Mouse (Mus musculus): ENCODE measurements around the gene Pdk2. TPM values are rescaled to one million over a fixed set of nuclear protein-coding genes. Genes with fewer than 3 reads are reported as not detected.
"Not testable (repeated sequence)": the region's sequence is repeated elsewhere in the genome, so short reads cannot be mapped to it uniquely, and the experiment has no call there.

Gene Pdk2
- total RNA-seq, 2 experiments from 2014 or later, result 133 TPM

GRCm38 (mm10) chr11:95012075-95012474, 29.1 kb downstream of the Pdk2 start:
- no peak overlapping the region for H3K27ac ChIP-seq
- TF ChIP-seq CTCF (conservative IDR thresholded peaks at IDR 0.05), result no peak
- no peak for DNase-seq (ENCODE audit: low spot score in 2 of 2)
- no peak overlapping the region for H3K4me3 ChIP-seq

GRCm38 (mm10) chr11:95011416-95011815, 29.7 kb downstream of the Pdk2 start:
- DNase-seq (ENCODE audit: low spot score in 2 of 2), result no peak
- Histone ChIP-seq H3K4me3 (peak overlapping the region; percentile 13; the same call in 1 of the 2 replicates), H3K27ac (no peak overlapping the region)
- TF ChIP-seq CTCF (conservative IDR thresholded peaks at IDR 0.05), result no peak

GRCm38 (mm10) chr11:95010841-95011403, 30.2 kb downstream of the Pdk2 start:
- not testable (repeated sequence) for DNase-seq (ENCODE audit: low spot score in 2 of 2)

GRCm38 (mm10) chr11:95010141-95010739, 30.9 kb downstream of the Pdk2 start:
- TF ChIP-seq CTCF (conservative IDR thresholded peaks at IDR 0.05), result no peak
- H3K4me3 ChIP-seq, result peak overlapping the region; percentile 77
- DNase-seq (ENCODE audit: low spot score in 2 of 2), result no peak
- peak overlapping the region; percentile 81 for H3K27ac ChIP-seq

More at GRCm38 (mm10) chr11:95010841-95011403, 30.2 kb downstream of the Pdk2 start:
- not testable (repeated sequence) for H3K27ac ChIP-seq
- H3K4me3 ChIP-seq, result peak overlapping the region; percentile 77

- H3K27ac ChIP-seq, result peak within 1 kb of the TSS; percentile 81
- TF ChIP-seq CTCF (conservative IDR thresholded peaks at IDR 0.05), result peak; percentile 17; the same call in 1 of the 2 replicates
- DNase-seq (ENCODE audit: low spot score in 2 of 2), result peak in 1 of 2 experiments; percentile 63
- H3K4me3 ChIP-seq, result peak within 1 kb of the TSS; percentile 77
These were observed 31.5 kb downstream of the Pdk2 start, which contains the start of gene Samd14 for GRCm38 (mm10) chr11:95009629-95010014. Samd14 (plus strand) TSS chr11:95009879.

GRCm38 (mm10) chr11:95008661-95009628, 32.2 kb downstream of the Pdk2 start:
- no peak for DNase-seq (ENCODE audit: low spot score in 2 of 2)
- TF ChIP-seq CTCF (conservative IDR thresholded peaks at IDR 0.05), result no peak
- Histone ChIP-seq H3K27ac (peak overlapping the region; percentile 80), H3K4me3 (peak overlapping the region; percentile 77)

GRCm38 (mm10) chr11:95007418-95007817, 33.7 kb downstream of the Pdk2 start:
- no peak for DNase-seq (ENCODE audit: low spot score in 2 of 2)
- peak overlapping the region; percentile 100; the same call in 1 of the 2 replicates for H3K27ac ChIP-seq
- H3K4me3 ChIP-seq, result no peak overlapping the region
- TF ChIP-seq CTCF (conservative IDR thresholded peaks at IDR 0.05), result no peak

GRCm38 (mm10) chr11:95006525-95007219, 34.5 kb downstream of the Pdk2 start:
- peak overlapping the region; percentile 100 for H3K27ac ChIP-seq
- peak overlapping the region; percentile 47 for H3K4me3 ChIP-seq
- peak in 1 of 2 experiments; percentile 71 for DNase-seq (ENCODE audit: low spot score in 2 of 2)
- peak; percentile 57 for TF ChIP-seq CTCF (conservative IDR thresholded peaks at IDR 0.05)

GRCm38 (mm10) chr11:95006038-95006437, 35.1 kb downstream of the Pdk2 start:
- DNase-seq (ENCODE audit: low spot score in 2 of 2), result no peak
- H3K27ac ChIP-seq, result peak overlapping the region; percentile 100
- peak overlapping the region; percentile 47; the same call in 1 of the 2 replicates for H3K4me3 ChIP-seq
- TF ChIP-seq CTCF (conservative IDR thresholded peaks at IDR 0.05), result no peak

- TF ChIP-seq CTCF (conservative IDR thresholded peaks at IDR 0.05), result no peak
- DNase-seq (ENCODE audit: low spot score in 2 of 2), result no peak
- H3K4me3 ChIP-seq, result no peak overlapping the region
- H3K27ac ChIP-seq, result peak overlapping the region; percentile 100; the same call in 1 of the 2 replicates
These were observed 36.3 kb downstream of the Pdk2 start for GRCm38 (mm10) chr11:95004937-95005198.

GRCm38 (mm10) chr11:95004136-95004936, 36.8 kb downstream of the Pdk2 start:
- no peak for DNase-seq (ENCODE audit: low spot score in 2 of 2)
- Histone ChIP-seq H3K27ac (peak overlapping the region; percentile 100), H3K4me3 (no peak overlapping the region)
- TF ChIP-seq CTCF (conservative IDR thresholded peaks at IDR 0.05), result no peak

GRCm38 (mm10) chr11:95002705-95003104, 38.4 kb downstream of the Pdk2 start:
- Histone ChIP-seq H3K27ac (peak overlapping the region; percentile 100), H3K4me3 (no peak overlapping the region)
- peak in 1 of 2 experiments; percentile 65 for DNase-seq (ENCODE audit: low spot score in 2 of 2)
- no peak for TF ChIP-seq CTCF (conservative IDR thresholded peaks at IDR 0.05)

All from layer of hippocampus, adult 2 months (tissue).